Mouse (Mus musculus): ENCODE data around the gene Srp68. TPM values are rescaled to one million over a fixed set of nuclear protein-coding genes. Genes with fewer than 3 reads are reported as not detected.

Gene Srp68
- polyA plus RNA-seq, 1 experiment from 2014 or later = 104 TPM

- Histone ChIP-seq H3K4me1 (no peaks in the 10 kb centered on the region), H3K36me3 (replicated peaks) (peaks cover 100% of the 10 kb centered on the region), H3K4me3 (no peak overlapping the region), H3K27me3 (replicated peaks; ENCODE audit: low read depth, poor library complexity, severe bottlenecking) (no peaks in the 10 kb centered on the region), H3K9me3 (no peaks in the 10 kb centered on the region), H3K27ac (replicated peaks) (no peak overlapping the region)
- WGBS = 91% methylated on average over 22 of the region's 22 CpGs
- no peak for DNase-seq (ENCODE audit: low spot score)
These were observed 18.7 kb downstream of the Srp68 start for GRCm38 (mm10) chr11:116255090-116255981.

DNA sequence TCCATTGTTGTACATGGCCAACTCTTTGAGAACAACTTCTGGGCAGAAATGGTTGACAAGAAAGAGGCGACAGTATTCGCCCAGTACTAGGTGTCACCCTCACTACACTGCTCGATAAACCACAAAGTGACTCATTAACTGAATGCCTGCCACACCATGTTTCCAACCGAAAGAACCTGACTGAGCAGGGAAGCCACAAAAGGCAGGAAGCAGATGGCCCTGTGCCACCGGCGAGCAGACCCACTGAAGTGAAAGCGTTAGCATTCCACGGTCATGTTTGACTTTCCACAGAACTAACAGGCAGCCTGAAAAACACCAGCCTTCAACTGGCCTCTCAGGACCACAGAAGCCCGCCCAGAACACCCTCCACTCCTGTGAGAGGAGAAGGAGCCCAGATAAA, 19.4 kb downstream of the Srp68 start:
- H3K9me3 ChIP-seq = no peaks in the 10 kb centered on the region
- H3K27me3 ChIP-seq (replicated peaks; ENCODE audit: low read depth, poor library complexity, severe bottlenecking) = no peaks in the 10 kb centered on the region
- no peak for DNase-seq (ENCODE audit: low spot score)
- H3K4me1 ChIP-seq = no peaks in the 10 kb centered on the region
- H3K4me3 ChIP-seq = no peak overlapping the region
- H3K36me3 ChIP-seq (replicated peaks) = peaks cover 100% of the 10 kb centered on the region
- WGBS = 92% methylated on average over 9 of the region's 9 CpGs
- H3K27ac ChIP-seq (replicated peaks) = no peak overlapping the region

GRCm38 (mm10) chr11:116253076-116253600, 20.9 kb downstream of the Srp68 start:
- Histone ChIP-seq H3K4me3 (no peak overlapping the region), H3K27me3 (replicated peaks; ENCODE audit: low read depth, poor library complexity, severe bottlenecking) (no peaks in the 10 kb centered on the region), H3K36me3 (replicated peaks) (peaks cover 100% of the 10 kb centered on the region), H3K27ac (replicated peaks) (no peak overlapping the region), H3K9me3 (no peaks in the 10 kb centered on the region), H3K4me1 (no peaks in the 10 kb centered on the region)
- WGBS = 84% methylated on average over 3 of the region's 3 CpGs
- no peak for DNase-seq (ENCODE audit: low spot score)

- Histone ChIP-seq H3K4me3 (no peak overlapping the region), H3K4me1 (no peaks in the 10 kb centered on the region), H3K36me3 (replicated peaks) (peaks cover 100% of the 10 kb centered on the region), H3K27ac (replicated peaks) (no peak overlapping the region), H3K9me3 (no peaks in the 10 kb centered on the region), H3K27me3 (replicated peaks; ENCODE audit: low read depth, poor library complexity, severe bottlenecking) (no peaks in the 10 kb centered on the region)
- WGBS = 91% methylated on average over 8 of the region's 8 CpGs
- no peak for DNase-seq (ENCODE audit: low spot score)
These were observed 23.1 kb downstream of the Srp68 start for GRCm38 (mm10) chr11:116250898-116251297.

DNA sequence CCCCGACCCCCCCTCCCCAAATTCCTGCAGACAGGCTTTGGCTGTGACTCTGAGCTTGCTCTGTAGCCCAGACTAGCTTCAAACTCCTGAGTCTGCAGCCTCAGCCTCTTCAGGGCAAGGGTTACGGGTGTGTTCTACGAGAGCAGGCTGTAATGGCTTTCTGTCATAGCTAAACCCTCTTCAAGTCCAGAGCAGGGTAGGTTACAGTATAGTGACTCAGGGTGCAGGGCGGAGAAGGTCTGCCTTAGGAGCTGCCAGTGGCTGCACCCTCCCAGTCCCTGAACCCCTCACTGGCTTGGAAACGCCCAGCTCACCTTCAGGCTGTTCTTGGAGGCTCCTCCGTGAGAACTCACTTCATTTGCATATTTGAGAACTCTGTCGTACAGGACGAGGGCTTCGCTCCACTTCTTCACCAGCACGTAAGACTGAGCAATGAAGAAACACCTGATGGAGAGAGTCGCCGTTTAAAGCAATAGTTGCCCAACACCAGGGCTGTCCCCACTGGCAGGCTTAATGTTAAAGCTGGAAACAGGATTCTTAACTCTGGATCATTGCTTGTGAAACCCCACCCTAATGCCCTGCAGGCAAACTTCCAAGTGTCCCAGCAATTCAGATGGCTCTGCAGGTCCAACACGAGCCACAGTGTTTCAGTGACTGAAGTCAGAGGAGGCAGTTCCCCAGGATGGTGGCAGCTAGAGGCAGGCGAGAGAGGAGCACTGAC, 26.4 kb downstream of the Srp68 start:
- 82% methylated on average over 14 of the region's 14 CpGs for WGBS
- H3K27ac ChIP-seq (replicated peaks) = no peak overlapping the region

DNA sequence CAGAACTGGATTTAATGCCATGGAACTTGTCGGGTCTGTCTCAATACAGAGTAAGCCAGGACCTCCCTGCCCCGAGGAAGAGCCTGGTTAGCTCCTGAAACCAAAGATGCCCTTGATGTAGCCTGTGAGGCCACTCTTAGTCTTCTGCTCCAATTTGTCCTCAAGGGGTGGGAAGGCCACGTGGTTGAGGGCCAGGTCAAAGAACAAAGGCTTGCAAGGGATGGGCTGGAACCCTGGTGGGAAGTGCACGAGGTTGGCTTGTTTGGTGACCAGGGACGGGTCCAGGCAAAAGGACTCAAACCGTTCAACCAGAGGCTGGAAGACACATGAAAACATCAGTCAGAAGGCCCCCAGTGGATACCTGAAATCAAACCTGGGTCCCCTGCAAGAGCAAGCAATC, 28.4 kb downstream of the Srp68 start:
- H3K9me3 ChIP-seq = no peaks in the 10 kb centered on the region
- no peak overlapping the region for H3K27ac ChIP-seq (replicated peaks)
- H3K4me1 ChIP-seq = peaks cover 33% of the 10 kb centered on the region
- H3K27me3 ChIP-seq (replicated peaks; ENCODE audit: low read depth, poor library complexity, severe bottlenecking) = no peaks in the 10 kb centered on the region
- H3K4me3 ChIP-seq = no peak overlapping the region
- H3K36me3 ChIP-seq (replicated peaks) = peaks cover 80% of the 10 kb centered on the region
- 82% methylated on average over 6 of the region's 6 CpGs for WGBS
- DNase-seq (ENCODE audit: low spot score) = no peak

More for the DNA sequence above, 26.4 kb downstream of the Srp68 start:
- H3K4me1 ChIP-seq = peaks cover 15% of the 10 kb centered on the region
- no peak for DNase-seq (ENCODE audit: low spot score)
- no peak overlapping the region for H3K4me3 ChIP-seq
- H3K27me3 ChIP-seq (replicated peaks; ENCODE audit: low read depth, poor library complexity, severe bottlenecking) = no peaks in the 10 kb centered on the region
- peaks cover 100% of the 10 kb centered on the region for H3K36me3 ChIP-seq (replicated peaks)
- H3K9me3 ChIP-seq = no peaks in the 10 kb centered on the region

GRCm38 (mm10) chr11:116244580-116244979, 29.4 kb downstream of the Srp68 start:
- Histone ChIP-seq H3K27me3 (replicated peaks; ENCODE audit: low read depth, poor library complexity, severe bottlenecking) (peaks cover 3% of the 10 kb centered on the region; the same call in 1 of the 2 replicates), H3K36me3 (replicated peaks) (peaks cover 69% of the 10 kb centered on the region), H3K9me3 (no peaks in the 10 kb centered on the region), H3K27ac (replicated peaks) (no peak overlapping the region), H3K4me1 (peaks cover 39% of the 10 kb centered on the region), H3K4me3 (no peak overlapping the region)
- DNase-seq (ENCODE audit: low spot score) = no peak
- 86% methylated on average over 8 of the region's 8 CpGs for WGBS

DNA sequence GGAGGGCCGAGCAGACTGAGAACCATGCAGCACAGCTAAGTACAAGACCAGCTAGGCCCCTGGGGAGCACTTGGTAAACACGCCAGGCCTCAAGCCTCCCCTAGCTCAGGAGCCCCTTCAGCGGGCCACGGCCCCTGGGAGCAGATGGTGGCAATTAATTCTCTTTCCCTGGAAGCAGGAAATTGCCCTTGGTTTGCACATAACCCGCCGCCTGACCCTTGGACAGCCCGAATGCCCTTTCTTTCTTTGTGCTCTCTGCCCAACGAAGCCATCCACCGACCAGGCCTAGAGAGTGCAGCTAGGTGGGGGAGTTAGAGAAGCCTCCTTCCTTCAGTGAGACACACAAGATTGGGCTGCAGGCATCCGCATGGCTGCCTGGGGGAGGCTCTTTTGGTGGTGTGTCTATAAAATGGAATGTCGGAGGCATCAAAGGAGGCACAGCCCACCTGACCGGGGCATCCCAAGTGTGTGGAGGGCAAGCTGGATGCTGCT, 32.2 kb downstream of the Srp68 start:
- Histone ChIP-seq H3K27me3 (replicated peaks; ENCODE audit: low read depth, poor library complexity, severe bottlenecking) (peaks cover 30% of the 10 kb centered on the region), H3K4me1 (peaks cover 55% of the 10 kb centered on the region), H3K4me3 (peak overlapping the region; percentile 16; the same call in 1 of the 2 replicates), H3K27ac (replicated peaks) (peak overlapping the region; percentile 87), H3K36me3 (replicated peaks) (peaks cover 41% of the 10 kb centered on the region), H3K9me3 (no peaks in the 10 kb centered on the region)
- DNase-seq (ENCODE audit: low spot score) = peak; percentile 84
- WGBS = 22% methylated on average over 12 of the region's 12 CpGs

DNA sequence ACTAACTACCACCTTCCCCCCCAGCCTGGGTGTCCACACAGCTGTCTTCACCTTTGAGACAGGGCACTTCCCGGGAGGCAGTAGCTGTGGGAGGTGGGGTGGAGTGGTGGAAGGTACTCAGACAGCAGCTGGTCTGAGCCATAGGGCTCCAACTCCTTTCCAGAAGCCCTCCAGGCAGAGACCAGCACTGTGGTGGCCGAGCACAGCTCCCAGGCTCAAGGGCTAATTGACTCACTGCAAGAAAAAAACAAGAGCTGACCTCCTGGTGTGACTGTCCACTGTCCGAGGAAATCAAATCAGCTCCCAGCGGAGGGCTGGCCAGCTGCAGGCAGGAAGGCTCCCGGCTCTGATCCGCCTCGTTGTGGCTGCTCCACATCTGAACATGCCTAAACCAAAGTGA, 34.2 kb downstream of the Srp68 start:
- peak; percentile 45 for DNase-seq (ENCODE audit: low spot score)
- peaks cover 48% of the 10 kb centered on the region for H3K27me3 ChIP-seq (replicated peaks; ENCODE audit: low read depth, poor library complexity, severe bottlenecking)
- peaks cover 22% of the 10 kb centered on the region for H3K36me3 ChIP-seq (replicated peaks)
- no peaks in the 10 kb centered on the region for H3K9me3 ChIP-seq
- 8% methylated on average over 7 of the region's 7 CpGs for WGBS
- H3K27ac ChIP-seq (replicated peaks) = peak overlapping the region; percentile 69
- H3K4me3 ChIP-seq = peak overlapping the region; percentile 18; the same call in 1 of the 2 replicates
- H3K4me1 ChIP-seq = peaks cover 55% of the 10 kb centered on the region

DNA sequence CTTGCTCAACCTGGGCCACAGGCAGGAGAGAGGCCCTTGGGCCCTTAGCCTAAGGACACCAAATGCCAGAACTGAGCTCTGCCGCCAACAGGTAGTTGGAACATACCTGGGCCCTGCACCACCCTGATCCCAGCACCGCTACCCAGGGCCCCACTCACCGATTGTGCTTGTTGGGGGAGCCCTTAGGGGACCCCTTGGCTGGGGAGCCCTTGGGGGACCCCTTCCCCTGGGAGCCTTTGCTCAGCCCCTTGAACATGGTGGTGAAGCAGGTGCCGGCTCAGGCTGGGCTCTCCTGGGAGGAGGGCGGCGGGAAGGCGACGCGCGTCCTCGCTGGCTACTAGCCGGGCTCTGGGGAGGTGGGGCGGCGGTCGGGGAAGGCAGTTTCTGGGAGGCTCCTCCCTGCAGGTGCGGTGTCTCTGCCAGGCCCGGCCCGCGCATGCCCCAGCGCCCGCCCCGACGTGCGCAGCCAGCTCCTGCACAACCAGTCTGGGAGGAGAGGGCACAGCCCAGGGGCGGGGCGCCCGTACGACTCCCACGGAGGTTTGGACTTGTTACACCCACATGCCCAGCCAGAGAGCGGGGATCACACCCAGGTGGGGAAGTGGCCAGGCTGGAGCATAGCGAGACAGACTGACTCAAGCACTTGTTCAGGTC, 36.1 kb downstream of the Srp68 start, which contains the start of gene Evpl:
TSS of gene Evpl (minus strand) at position 336 of the 654 bp plus-strand sequence.
- DNase-seq (ENCODE audit: low spot score) = peak; percentile 60
- peaks cover 48% of the 10 kb centered on the region for H3K4me1 ChIP-seq
- peak within 1 kb of the TSS; percentile 48; the same call in 1 of the 2 replicates for H3K27ac ChIP-seq (replicated peaks)
- 16% methylated on average over 31 of the region's 31 CpGs for WGBS
- no peaks in the 10 kb centered on the region for H3K9me3 ChIP-seq
- H3K27me3 ChIP-seq (replicated peaks; ENCODE audit: low read depth, poor library complexity, severe bottlenecking) = peaks cover 68% of the 10 kb centered on the region
- peaks cover 2% of the 10 kb centered on the region; the same call in 1 of the 2 replicates for H3K36me3 ChIP-seq (replicated peaks)
- peak within 1 kb of the TSS; percentile 42 for H3K4me3 ChIP-seq

DNA sequence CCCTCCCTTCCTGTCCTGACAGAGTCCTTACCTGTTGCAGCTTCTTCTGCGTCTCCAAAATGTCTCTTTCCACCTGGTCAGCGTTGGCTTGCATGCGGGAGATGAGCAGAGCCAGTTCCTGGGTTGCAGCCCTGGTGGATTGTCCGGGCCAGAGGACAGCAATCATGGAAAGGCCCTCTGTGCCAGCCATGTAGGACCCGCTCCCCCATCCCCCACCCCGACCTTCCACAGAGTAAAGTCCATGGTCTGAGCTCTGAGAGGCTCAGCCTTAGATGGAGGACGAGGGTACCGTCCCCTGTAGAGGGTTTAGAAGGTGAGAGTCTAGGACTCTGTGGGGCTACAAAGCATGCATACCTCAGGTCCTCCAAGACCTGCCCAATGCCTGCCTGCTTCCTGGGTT, 39.1 kb downstream of the Srp68 start:
- Histone ChIP-seq H3K36me3 (replicated peaks) (no peaks in the 10 kb centered on the region), H3K9me3 (no peaks in the 10 kb centered on the region), H3K4me1 (peaks cover 41% of the 10 kb centered on the region), H3K27ac (replicated peaks) (no peak overlapping the region), H3K27me3 (replicated peaks; ENCODE audit: low read depth, poor library complexity, severe bottlenecking) (peaks cover 87% of the 10 kb centered on the region), H3K4me3 (no peak overlapping the region)
- DNase-seq (ENCODE audit: low spot score) = no peak
- 90% methylated on average over 8 of the region's 8 CpGs for WGBS

DNA sequence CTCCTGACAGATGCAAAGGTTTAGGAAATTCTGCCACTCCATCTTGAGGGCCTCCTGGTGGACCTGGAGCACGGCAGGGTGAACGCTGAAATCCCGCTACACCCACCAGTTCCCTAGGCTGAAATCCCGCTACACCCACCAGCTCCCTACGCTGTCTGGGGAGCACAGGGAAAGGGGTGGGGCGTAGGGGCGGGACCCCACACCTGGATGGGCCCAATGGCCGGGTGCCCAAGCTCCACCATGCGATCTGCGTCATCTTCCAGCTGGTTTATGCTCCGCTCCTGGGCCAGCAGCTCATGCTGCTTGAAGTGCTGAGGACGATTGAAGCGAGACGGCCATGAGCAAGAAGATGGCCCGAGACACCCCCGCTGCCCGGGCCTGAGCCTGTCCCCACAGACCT, 41.6 kb downstream of the Srp68 start:
- Histone ChIP-seq H3K4me3 (peak overlapping the region; percentile 35), H3K27me3 (replicated peaks; ENCODE audit: low read depth, poor library complexity, severe bottlenecking) (peaks cover 71% of the 10 kb centered on the region), H3K36me3 (replicated peaks) (no peaks in the 10 kb centered on the region), H3K27ac (replicated peaks) (no peak overlapping the region; the same call in 1 of the 2 replicates), H3K4me1 (peaks cover 47% of the 10 kb centered on the region), H3K9me3 (no peaks in the 10 kb centered on the region)
- 24% methylated on average over 17 of the region's 17 CpGs for WGBS
- peak; percentile 45 for DNase-seq (ENCODE audit: low spot score)
